Mouse (Mus musculus): Measurements from ENCODE around the gene Dock2. TPM values are rescaled to one million over a fixed set of nuclear protein-coding genes. Genes with fewer than 3 reads are reported as not detected.

The Dock2 gene
- polyA plus RNA-seq, 1 experiment, result 0.01 TPM

- no peaks in the 10 kb centered on the region for H3K36me3 ChIP-seq (ENCODE audit: control insufficient read depth)
- no peak for TF ChIP-seq TAL1 (IDR thresholded peaks at IDR 0.05; ENCODE audit: low read length)
- TF ChIP-seq GATA1 (IDR thresholded peaks at IDR 0.05; ENCODE audit: low read length), result no peak
- peaks cover 3% of the 10 kb centered on the region for H3K4me1 ChIP-seq (ENCODE audit: control insufficient read depth)
- H3K27me3 ChIP-seq (ENCODE audit: control insufficient read depth), result no peaks in the 10 kb centered on the region
- no peak overlapping the region for H3K4me3 ChIP-seq (replicated peaks)
- no peaks in the 10 kb centered on the region for H3K9me3 ChIP-seq (ENCODE audit: control insufficient read depth, low read length)
Observed at GRCm38 (mm10) chr11:34773304-34773895, 10.3 kb downstream of the Dock2 start.

DNA sequence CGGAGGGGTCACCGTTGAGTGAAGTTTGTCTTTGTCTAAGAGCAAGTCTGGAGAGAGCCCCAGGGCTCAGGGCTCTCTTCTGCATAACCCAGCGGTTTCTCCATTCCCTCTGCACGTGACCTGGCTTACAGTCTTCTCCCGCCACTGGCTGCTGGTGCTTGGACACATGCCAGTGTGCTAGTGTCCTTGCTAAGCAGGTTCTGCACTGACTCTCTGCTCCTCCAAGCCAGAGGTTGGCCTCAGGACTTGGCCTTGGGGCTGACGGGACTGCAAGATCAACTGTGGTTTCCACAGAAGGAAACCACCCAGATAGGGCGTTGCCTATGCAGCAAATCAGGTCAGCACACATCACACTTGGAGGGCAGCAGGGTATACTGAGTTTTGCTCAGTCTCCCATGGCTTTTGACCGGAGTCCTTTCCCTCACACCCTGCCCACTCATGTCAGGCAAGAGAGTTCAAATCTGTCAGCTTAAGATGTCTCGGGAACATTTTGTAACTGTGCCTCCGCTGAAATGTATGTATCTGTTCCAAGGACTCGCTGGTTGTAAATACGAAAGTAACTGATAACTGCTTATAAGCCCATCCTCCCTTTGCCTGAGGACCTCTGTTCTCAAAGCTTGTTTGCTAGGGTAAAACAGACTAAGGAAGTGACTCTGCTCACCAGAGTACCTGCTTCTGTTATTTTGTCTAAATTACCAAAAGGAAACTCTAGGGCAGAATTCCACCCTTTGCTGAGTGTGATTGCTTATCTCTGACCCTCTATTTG is 12.3 kb downstream of the Dock2 start:
- Histone ChIP-seq H3K4me3 (replicated peaks) (no peak overlapping the region), H3K36me3 (ENCODE audit: control insufficient read depth) (no peaks in the 10 kb centered on the region), H3K9me3 (ENCODE audit: control insufficient read depth, low read length) (no peaks in the 10 kb centered on the region), H3K27me3 (ENCODE audit: control insufficient read depth) (no peaks in the 10 kb centered on the region), H3K4me1 (ENCODE audit: control insufficient read depth) (peaks cover 3% of the 10 kb centered on the region)
- no peak for TF ChIP-seq TAL1 (IDR thresholded peaks at IDR 0.05; ENCODE audit: low read length)
- no peak for TF ChIP-seq GATA1 (IDR thresholded peaks at IDR 0.05; ENCODE audit: low read length)

DNA sequence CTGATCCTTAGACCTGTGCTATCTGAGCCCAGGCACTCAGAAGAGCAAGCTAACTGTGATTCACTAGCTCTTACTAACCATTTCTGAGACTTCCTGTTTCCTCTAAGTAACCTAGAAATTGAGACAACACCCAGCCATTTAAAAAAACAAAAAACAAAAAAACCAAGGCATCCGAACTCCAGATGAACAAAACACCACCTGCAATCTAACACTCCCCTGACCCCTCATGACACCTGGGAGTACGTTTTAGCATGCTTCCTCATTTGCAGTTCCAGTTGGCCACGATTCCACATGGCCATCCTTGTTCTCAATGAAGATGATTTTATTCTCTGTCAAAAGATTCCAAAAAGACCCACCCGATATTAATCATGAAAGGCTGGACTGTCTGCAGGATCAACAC is 13.0 kb downstream of the Dock2 start:
- no peaks in the 10 kb centered on the region for H3K9me3 ChIP-seq (ENCODE audit: control insufficient read depth, low read length)
- no peaks in the 10 kb centered on the region for H3K27me3 ChIP-seq (ENCODE audit: control insufficient read depth)
- H3K4me3 ChIP-seq (replicated peaks), result no peak overlapping the region
- peaks cover 3% of the 10 kb centered on the region for H3K4me1 ChIP-seq (ENCODE audit: control insufficient read depth)
- no peaks in the 10 kb centered on the region for H3K36me3 ChIP-seq (ENCODE audit: control insufficient read depth)
- TF ChIP-seq GATA1 (IDR thresholded peaks at IDR 0.05; ENCODE audit: low read length) (no peak), TAL1 (IDR thresholded peaks at IDR 0.05; ENCODE audit: low read length) (no peak)

GRCm38 (mm10) chr11:34769946-34770345 is 13.7 kb downstream of the Dock2 start:
- no peaks in the 10 kb centered on the region for H3K36me3 ChIP-seq (ENCODE audit: control insufficient read depth)
- H3K4me1 ChIP-seq (ENCODE audit: control insufficient read depth), result peaks cover 3% of the 10 kb centered on the region
- TF ChIP-seq GATA1 (IDR thresholded peaks at IDR 0.05; ENCODE audit: low read length), result no peak
- no peak for TF ChIP-seq TAL1 (IDR thresholded peaks at IDR 0.05; ENCODE audit: low read length)
- no peaks in the 10 kb centered on the region for H3K27me3 ChIP-seq (ENCODE audit: control insufficient read depth)
- H3K4me3 ChIP-seq (replicated peaks), result no peak overlapping the region
- no peaks in the 10 kb centered on the region for H3K9me3 ChIP-seq (ENCODE audit: control insufficient read depth, low read length)

- Histone ChIP-seq H3K4me1 (ENCODE audit: control insufficient read depth) (peaks cover 3% of the 10 kb centered on the region), H3K27me3 (ENCODE audit: control insufficient read depth) (no peaks in the 10 kb centered on the region)
- no peak for TF ChIP-seq TAL1 (IDR thresholded peaks at IDR 0.05; ENCODE audit: low read length)
- no peak for TF ChIP-seq GATA1 (IDR thresholded peaks at IDR 0.05; ENCODE audit: low read length)
Observed at GRCm38 (mm10) chr11:34769396-34769795, 14.3 kb downstream of the Dock2 start.

DNA sequence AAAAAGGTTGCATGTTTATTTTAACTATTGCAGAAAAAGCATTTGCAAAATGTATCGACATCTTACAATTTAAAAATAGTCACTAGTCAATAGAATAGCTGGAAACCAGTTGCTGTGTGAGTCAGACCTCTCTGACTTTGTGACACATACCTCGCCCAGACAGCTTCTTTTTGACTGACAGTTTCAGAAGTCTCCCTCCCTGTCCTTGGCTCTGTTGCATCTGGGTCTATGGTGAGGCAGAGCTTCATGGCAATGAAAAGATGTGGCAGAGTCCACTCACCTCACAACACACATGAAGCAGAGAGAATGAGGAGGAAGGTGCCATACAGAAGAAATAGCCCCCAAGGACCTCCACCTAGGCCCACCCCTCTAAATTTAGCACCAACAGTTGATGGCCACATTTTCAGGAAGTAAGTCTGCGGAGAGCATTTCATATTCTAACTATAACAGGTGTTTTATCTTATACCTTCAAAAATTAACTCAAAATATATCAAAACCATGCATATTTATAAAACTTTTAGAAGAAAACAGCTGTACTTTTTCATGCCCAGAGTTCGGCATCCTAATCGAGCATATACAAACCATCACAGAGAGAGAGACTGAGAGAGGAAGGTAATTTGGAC is 19.8 kb downstream of the Dock2 start:
- Histone ChIP-seq H3K36me3 (ENCODE audit: control insufficient read depth) (no peaks in the 10 kb centered on the region), H3K27me3 (ENCODE audit: control insufficient read depth) (no peaks in the 10 kb centered on the region), H3K9me3 (ENCODE audit: control insufficient read depth, low read length) (no peaks in the 10 kb centered on the region), H3K4me1 (ENCODE audit: control insufficient read depth) (no peaks in the 10 kb centered on the region), H3K4me3 (replicated peaks) (no peak overlapping the region)
- TF ChIP-seq TAL1 (IDR thresholded peaks at IDR 0.05; ENCODE audit: low read length) (no peak), GATA1 (IDR thresholded peaks at IDR 0.05; ENCODE audit: low read length) (no peak)

More at GRCm38 (mm10) chr11:34769396-34769795, 14.3 kb downstream of the Dock2 start:
- Histone ChIP-seq H3K4me3 (replicated peaks) (no peak overlapping the region), H3K9me3 (ENCODE audit: control insufficient read depth, low read length) (no peaks in the 10 kb centered on the region), H3K36me3 (ENCODE audit: control insufficient read depth) (no peaks in the 10 kb centered on the region)

- Histone ChIP-seq H3K9me3 (ENCODE audit: control insufficient read depth, low read length) (no peaks in the 10 kb centered on the region), H3K27me3 (ENCODE audit: control insufficient read depth) (no peaks in the 10 kb centered on the region)
Observed at GRCm38 (mm10) chr11:34762570-34763127, 21.0 kb downstream of the Dock2 start.

GRCm38 (mm10) chr11:34762125-34762524 is 21.6 kb downstream of the Dock2 start:
- TF ChIP-seq TAL1 (IDR thresholded peaks at IDR 0.05; ENCODE audit: low read length) (no peak), GATA1 (IDR thresholded peaks at IDR 0.05; ENCODE audit: low read length) (no peak)
- no peaks in the 10 kb centered on the region for H3K9me3 ChIP-seq (ENCODE audit: control insufficient read depth, low read length)
- no peaks in the 10 kb centered on the region for H3K4me1 ChIP-seq (ENCODE audit: control insufficient read depth)
- H3K36me3 ChIP-seq (ENCODE audit: control insufficient read depth), result no peaks in the 10 kb centered on the region
- H3K4me3 ChIP-seq (replicated peaks), result no peak overlapping the region
- no peaks in the 10 kb centered on the region for H3K27me3 ChIP-seq (ENCODE audit: control insufficient read depth)

More at GRCm38 (mm10) chr11:34762570-34763127, 21.0 kb downstream of the Dock2 start:
- no peak overlapping the region for H3K4me3 ChIP-seq (replicated peaks)
- no peaks in the 10 kb centered on the region for H3K36me3 ChIP-seq (ENCODE audit: control insufficient read depth)
- no peaks in the 10 kb centered on the region for H3K4me1 ChIP-seq (ENCODE audit: control insufficient read depth)
- TF ChIP-seq TAL1 (IDR thresholded peaks at IDR 0.05; ENCODE audit: low read length) (no peak), GATA1 (IDR thresholded peaks at IDR 0.05; ENCODE audit: low read length) (no peak)

GRCm38 (mm10) chr11:34759582-34759981 is 24.1 kb downstream of the Dock2 start:
- Histone ChIP-seq H3K9me3 (ENCODE audit: control insufficient read depth, low read length) (no peaks in the 10 kb centered on the region), H3K4me3 (replicated peaks) (no peak overlapping the region), H3K27me3 (ENCODE audit: control insufficient read depth) (no peaks in the 10 kb centered on the region), H3K4me1 (ENCODE audit: control insufficient read depth) (no peaks in the 10 kb centered on the region), H3K36me3 (ENCODE audit: control insufficient read depth) (no peaks in the 10 kb centered on the region)
- TF ChIP-seq TAL1 (IDR thresholded peaks at IDR 0.05; ENCODE audit: low read length) (no peak), GATA1 (IDR thresholded peaks at IDR 0.05; ENCODE audit: low read length) (no peak)
